Mouse (Mus musculus) liver, adult (tissue): ENCODE data around the gene Wdcp.

ENCODE experiments used
- GATA4 ChIP-seq: IDR thresholded peaks from 2 replicates; pipeline ENCODE4 v1.6.1; 2014; ENCODE audit warnings: mild to moderate bottlenecking, low read length; ENCODE audit not compliant: insufficient replicate concordance

Wdcp gene

GRCm38 (mm10) chr12:4842890-4843597 lies at the start of gene Wdcp:
Gene Wdcp (plus strand): TSS chr12:4843303.
- TF ChIP-seq GATA4: no peak

GRCm38 (mm10) chr12:4793718-4794117 lies 49.4 kb upstream of the Wdcp start:
- TF ChIP-seq GATA4: no peak

GRCm38 (mm10) chr12:4811036-4811435 lies 32.1 kb upstream of the Wdcp start:
- no peak for TF ChIP-seq GATA4

- TF ChIP-seq GATA4: no peak
Measured at GRCm38 (mm10) chr12:4811705-4812104, 31.4 kb upstream of the Wdcp start.

GRCm38 (mm10) chr12:4813636-4814035 lies 29.5 kb upstream of the Wdcp start:
- no peak for TF ChIP-seq GATA4

- TF ChIP-seq GATA4: no peak
Measured at GRCm38 (mm10) chr12:4816680-4817360, 26.3 kb upstream of the Wdcp start.

- no peak; the same call in 1 of the 2 replicates for TF ChIP-seq GATA4
Measured at GRCm38 (mm10) chr12:4817361-4818101, 25.6 kb upstream of the Wdcp start, which contains the start of gene Sf3b6. Gene Sf3b6 (plus strand): TSS chr12:4817544.

GRCm38 (mm10) chr12:4827256-4827655 lies 15.8 kb upstream of the Wdcp start:
- no peak for TF ChIP-seq GATA4

- TF ChIP-seq GATA4: no peak
Measured at GRCm38 (mm10) chr12:4836959-4837358, 6.1 kb upstream of the Wdcp start.

GRCm38 (mm10) chr12:4840010-4840409 lies 3.1 kb upstream of the Wdcp start:
- TF ChIP-seq GATA4: no peak

GRCm38 (mm10) chr12:4840741-4841140 lies 2.4 kb upstream of the Wdcp start:
- no peak for TF ChIP-seq GATA4

- TF ChIP-seq GATA4: no peak
Measured at GRCm38 (mm10) chr12:4841392-4841887, 1.7 kb upstream of the Wdcp start, which contains the start of gene Fkbp1b. Gene Fkbp1b (minus strand): TSS chr12:4841591.

GRCm38 (mm10) chr12:4842456-4842855 lies 647 bp upstream of the Wdcp start:
- no peak for TF ChIP-seq GATA4

- TF ChIP-seq GATA4: no peak
Measured at GRCm38 (mm10) chr12:4843741-4844140, 638 bp downstream of the Wdcp start.

GRCm38 (mm10) chr12:4856160-4856559 lies 13.1 kb downstream of the Wdcp start:
- no peak for TF ChIP-seq GATA4
